Mouse (Mus musculus) ovary, postnatal 36 days (tissue): ENCODE measurements around the gene Tnfsf4.

Experiments used
- DNase-seq: peaks from one replicate; pipeline ENCODE4 v3.0.0; 2022; ENCODE audit warnings: low spot score, mixed read lengths

Tnfsf4 gene

GRCm38 (mm10) chr1:161394931-161395459 is at the start of gene Tnfsf4:
Tnfsf4 (plus strand) TSS chr1:161395409.
- no peak for DNase-seq

- no peak for DNase-seq
Observed at GRCm38 (mm10) chr1:161350981-161351380, 44.2 kb upstream of the Tnfsf4 start.

- no peak for DNase-seq
Observed at GRCm38 (mm10) chr1:161365006-161365405, 30.2 kb upstream of the Tnfsf4 start.

- no peak for DNase-seq
Observed at GRCm38 (mm10) chr1:161371919-161372318, 23.3 kb upstream of the Tnfsf4 start.

- no peak for DNase-seq
Observed at GRCm38 (mm10) chr1:161375866-161376265, 19.3 kb upstream of the Tnfsf4 start.

- no peak for DNase-seq
Observed at GRCm38 (mm10) chr1:161378571-161378970, 16.6 kb upstream of the Tnfsf4 start.

GRCm38 (mm10) chr1:161379685-161380424 is 15.4 kb upstream of the Tnfsf4 start:
- no peak for DNase-seq

GRCm38 (mm10) chr1:161380425-161380780 is 14.8 kb upstream of the Tnfsf4 start:
- no peak for DNase-seq

- no peak for DNase-seq
Observed at GRCm38 (mm10) chr1:161390066-161390465, 5.1 kb upstream of the Tnfsf4 start.

- DNase-seq, result no peak
Observed at GRCm38 (mm10) chr1:161392906-161393305, 2.3 kb upstream of the Tnfsf4 start.

GRCm38 (mm10) chr1:161395610-161396009 is 401 bp downstream of the Tnfsf4 start:
- DNase-seq, result no peak

- DNase-seq, result no peak
Observed at GRCm38 (mm10) chr1:161396351-161396750, 1.1 kb downstream of the Tnfsf4 start.

GRCm38 (mm10) chr1:161400126-161400525 is 4.9 kb downstream of the Tnfsf4 start:
- DNase-seq, result peak; percentile 57

GRCm38 (mm10) chr1:161403061-161403460 is 7.9 kb downstream of the Tnfsf4 start:
- no peak for DNase-seq

GRCm38 (mm10) chr1:161406480-161406879 is 11.3 kb downstream of the Tnfsf4 start:
- DNase-seq, result no peak

- DNase-seq, result no peak
Observed at GRCm38 (mm10) chr1:161419926-161420325, 24.7 kb downstream of the Tnfsf4 start.

- DNase-seq, result no peak
Observed at GRCm38 (mm10) chr1:161420646-161421045, 25.4 kb downstream of the Tnfsf4 start.

- DNase-seq, result no peak
Observed at GRCm38 (mm10) chr1:161426277-161427056, 31.3 kb downstream of the Tnfsf4 start.

- no peak for DNase-seq
Observed at GRCm38 (mm10) chr1:161427057-161427311, 31.8 kb downstream of the Tnfsf4 start.

GRCm38 (mm10) chr1:161435781-161436180 is 40.6 kb downstream of the Tnfsf4 start:
- DNase-seq, result no peak

- no peak for DNase-seq
Observed at GRCm38 (mm10) chr1:161436503-161436902, 41.3 kb downstream of the Tnfsf4 start.

GRCm38 (mm10) chr1:161444858-161445257 is 49.6 kb downstream of the Tnfsf4 start:
- DNase-seq, result no peak

- no peak for DNase-seq
Observed at GRCm38 (mm10) chr1:161451683-161452245, 56.6 kb downstream of the Tnfsf4 start.
